Mouse (Mus musculus): ENCODE results near the gene Prss8.

DNA sequence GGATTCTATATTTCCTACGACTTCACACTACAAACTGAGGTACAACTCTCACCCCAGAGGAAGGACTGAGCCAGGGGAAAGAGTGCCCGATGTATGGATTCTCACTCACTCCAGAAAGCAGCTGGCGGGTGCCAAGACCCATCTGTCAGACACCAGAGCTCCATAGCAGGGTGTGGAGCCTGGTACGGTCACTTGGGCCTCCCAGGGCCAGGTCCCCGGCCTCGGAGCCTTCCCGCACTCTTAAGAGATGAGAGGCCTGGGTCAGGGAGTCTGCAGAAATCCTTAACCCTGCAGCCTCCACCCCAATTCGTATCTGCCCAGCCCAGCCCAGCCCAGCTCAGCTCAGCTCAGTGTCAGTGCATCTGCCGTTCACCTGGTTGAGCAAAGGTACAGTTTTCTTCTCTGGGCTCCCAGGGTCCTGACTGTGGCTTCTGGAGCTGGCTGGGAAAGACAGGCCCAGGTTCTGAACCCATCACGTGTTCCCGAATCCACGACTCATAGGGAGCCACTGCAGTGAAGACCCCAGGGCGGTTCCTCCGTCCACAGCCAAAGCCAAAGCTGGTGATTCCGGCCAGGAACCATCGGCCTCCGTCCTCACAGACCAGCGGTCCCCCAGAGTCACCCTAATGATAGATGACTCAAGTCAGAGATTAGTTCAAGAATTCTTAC is 6.4 kb upstream of the Prss8 start:
- TF ChIP-seq MYC (IDR thresholded peaks at IDR 0.05; ENCODE audit: low read depth, low read length), result no peak
- no peak for TF ChIP-seq GATA1 (IDR thresholded peaks at IDR 0.05; ENCODE audit: low read depth, low read length)
- TF ChIP-seq USF2 (IDR thresholded peaks at IDR 0.05; ENCODE audit: borderline replicate concordance in 1 of 2, insufficient read depth in 1 of 2, low read depth in 1 of 2, low read length in 2 of 2), result no peak
